In genomic region chr6:144814931-144815364, GRCm38 (mm10) we compare ENCODE assay signal across 9 mouse cellular contexts. TPM values are rescaled to one million over a fixed set of nuclear protein-coding genes. Genes with fewer than 3 reads are reported as not detected.
A peak's percentile ranks its signal among the peaks of the same experiment; 100 is the strongest.
DNase-seq lines count a peak whose midpoint lies in the region; ATAC-seq lines count a peak whose summit lies in the region.
"Had no signal": no experiment of that assay in that cellular context is flagged by ENCODE, and none has a peak within 500 bp of the region (broad histone marks: within the 10 kb centered on the region; RNA-seq: fewer than 3 reads in every experiment).

No protein-coding gene starts in this region.

- no peak overlapping the region for H3K4me2 ChIP-seq in hindbrain, embryonic 15.5 days
- H3K4me2 ChIP-seq in midbrain, embryonic 11.5 days = no peak overlapping the region

- peaks cover 5% of the 10 kb centered on the region; the same call in 1 of the 2 replicates for H3K4me1 ChIP-seq in hindbrain, embryonic 15.5 days (replicated peaks)
- H3K4me1 ChIP-seq in midbrain, embryonic 11.5 days (ENCODE audit: control insufficient read depth, insufficient read depth, low read length) = peaks cover 4% of the 10 kb centered on the region; the same call in 1 of the 2 replicates

- DNase-seq in 416B (ENCODE audit: low read depth) (peak; percentile 19), WW6 (ENCODE audit: low read depth, low spot score) (peak; percentile 13)
- DNase-seq in fibroblast of lung, adult 2 months (ENCODE audit: low read depth) = peak; percentile 31
- DNase-seq in layer of hippocampus, postnatal 25 days (ENCODE audit: extremely low spot score in 1 of 2, low spot score in 1 of 2) = peak; percentile 20 to 25
- peak; percentile 92 for DNase-seq in midbrain, embryonic 11.5 days (ENCODE audit: low spot score, missing footprints)
- DNase-seq in telencephalon, adult 2 months (ENCODE audit: low read depth, low spot score) = peak; percentile 42

- no peak overlapping the region for H3K9ac ChIP-seq in hindbrain, embryonic 15.5 days
- peak overlapping the region; percentile 16; the same call in 1 of the 2 replicates for H3K9ac ChIP-seq in midbrain, embryonic 11.5 days (ENCODE audit: low read length)

- no peaks in the 10 kb centered on the region for H3K9me3 ChIP-seq in hindbrain, embryonic 15.5 days
- no peaks in the 10 kb centered on the region for H3K9me3 ChIP-seq in midbrain, embryonic 11.5 days (ENCODE audit: control insufficient read depth, low read length)

- no peak overlapping the region for H3K4me3 ChIP-seq in hindbrain, embryonic 15.5 days
- H3K4me3 ChIP-seq in midbrain, embryonic 11.5 days (ENCODE audit: low read depth, low read length) = no peak overlapping the region
- H3K4me3 ChIP-seq: myocyte had no signal

- H3K27me3 ChIP-seq in hindbrain, embryonic 15.5 days = no peaks in the 10 kb centered on the region
- H3K27me3 ChIP-seq in midbrain, embryonic 11.5 days (ENCODE audit: control insufficient read depth, insufficient read depth, low read length) = no peaks in the 10 kb centered on the region

- WGBS in hindbrain, embryonic 15.5 days = 4% methylated on average over 6 of the region's 6 CpGs
- 11% methylated on average over 6 of the region's 6 CpGs for WGBS in midbrain, embryonic 11.5 days

- H3K27ac ChIP-seq in hindbrain, embryonic 15.5 days (replicated peaks) = no peak overlapping the region
- H3K27ac ChIP-seq in midbrain, embryonic 11.5 days (ENCODE audit: low read depth, low read length) = no peak overlapping the region

- H3K36me3 ChIP-seq in hindbrain, embryonic 15.5 days = no peaks in the 10 kb centered on the region
- no peaks in the 10 kb centered on the region for H3K36me3 ChIP-seq in midbrain, embryonic 11.5 days (ENCODE audit: control insufficient read depth, insufficient read depth, low read length)

- peak; percentile 76; the same call in 1 of the 2 replicates for ATAC-seq in hindbrain, embryonic 15.5 days (ENCODE audit: low FRiP score, low read depth)
- ATAC-seq in midbrain, embryonic 11.5 days (ENCODE audit: low FRiP score) = peak; percentile 46; the same call in 1 of the 2 replicates
- no peak for ATAC-seq in megakaryocyte progenitor cell, adult 5-6 weeks (replicated peaks; ENCODE audit: poor library complexity)

RNA-seq across cellular contexts. Expression of gene Sox5, which starts 33.2 kb away (rescaled TPM):
- polyA plus RNA-seq in hindbrain, embryonic 15.5 days (2015; fragmentation: Nextera tagmentation; extraction: Ambion mirVana) = 28.0 and 38.9 TPM in 2 replicates
- total RNA-seq in layer of hippocampus, postnatal 25 days (2021) = 10 to 100 TPM; 31.4 to 38.6 TPM
- 23.0 and 28.9 TPM in 2 replicates for polyA plus RNA-seq in midbrain, embryonic 11.5 days (2014; fragmentation: Nextera tagmentation; extraction: Ambion mirVana)
- total RNA-seq in megakaryocyte progenitor cell, adult 5-6 weeks (2015) = 0.10 TPM in 1 of 2 replicates, not detected in the other
- total RNA-seq in megakaryocyte progenitor cell, adult 5-6 weeks (2017) = 0.17 TPM in 1 of 2 replicates, not detected in the other

Comparison
In these comparisons a context has a peak if more than half of its experiments do, and no peak if none do; other contexts are left out.
1. DNase-seq: peak in every context shown above with its lines; median percentile 92 in midbrain, embryonic 11.5 days; 42 in telencephalon, adult 2 months; 31 in fibroblast of lung, adult 2 months; 22 in layer of hippocampus, postnatal 25 days; 19 in 416B; 13 in WW6.
2. RNA of gene Sox5, which starts 33.2 kb away (total RNA-seq): 31.4 to 38.6 TPM in layer of hippocampus, postnatal 25 days; 0.10 to 0.17 TPM in megakaryocyte progenitor cell, adult 5-6 weeks; every median in the first group is over 10 times any median in the second.